Comparison of ENCODE assay signal across 9 mouse cellular contexts in genomic region chr8:121374777-121375176, GRCm38 (mm10).
DNase-seq lines count a peak whose midpoint lies in the region; ATAC-seq lines count a peak whose summit lies in the region.
"Had no signal": no experiment of that assay in that cellular context is flagged by ENCODE, and none has a peak within 500 bp of the region (broad histone marks: within the 10 kb centered on the region; RNA-seq: fewer than 3 reads in every experiment).

No protein-coding gene starts in this region.

- no peak overlapping the region for H3K4me3 ChIP-seq in kidney, embryonic 16.5 days (ENCODE audit: low read length)
- H3K4me3 ChIP-seq in embryonic facial prominence, embryonic 12.5 days, result no peak overlapping the region

- no peaks in the 10 kb centered on the region for H3K9me3 ChIP-seq in kidney, embryonic 16.5 days (ENCODE audit: low read length)
- no peaks in the 10 kb centered on the region for H3K9me3 ChIP-seq in embryonic facial prominence, embryonic 12.5 days

- no peaks in the 10 kb centered on the region for H3K36me3 ChIP-seq in kidney, embryonic 16.5 days (ENCODE audit: insufficient read depth, low read length)
- no peaks in the 10 kb centered on the region for H3K36me3 ChIP-seq in embryonic facial prominence, embryonic 12.5 days

- intact Hi-C loops in heart, postnatal 14 days (cut with DNase I), result no loop called here

- 10% methylated on average over 8 of the region's 8 CpGs for WGBS in kidney, embryonic 16.5 days
- 5% methylated on average over 8 of the region's 8 CpGs for WGBS in embryonic facial prominence, embryonic 12.5 days

- peaks cover 71% of the 10 kb centered on the region for H3K4me1 ChIP-seq in kidney, embryonic 16.5 days (ENCODE audit: insufficient read depth, low read length)
- H3K4me1 ChIP-seq in embryonic facial prominence, embryonic 12.5 days, result peaks cover 41% of the 10 kb centered on the region

- no peak overlapping the region for H3K4me2 ChIP-seq in kidney, embryonic 16.5 days (replicated peaks; ENCODE audit: low read depth, low read length)
- no peak overlapping the region for H3K4me2 ChIP-seq in embryonic facial prominence, embryonic 12.5 days (replicated peaks)

- H3K27me3 ChIP-seq in kidney, embryonic 16.5 days (ENCODE audit: insufficient read depth, low read length), result no peaks in the 10 kb centered on the region
- H3K27me3 ChIP-seq in embryonic facial prominence, embryonic 12.5 days, result no peaks in the 10 kb centered on the region
- H3K27me3 ChIP-seq: Patski had no signal

- DNase-seq in kidney, adult 8-10 months, result no peak
- DNase-seq in heart, postnatal 14 days, result peak; percentile 62 to 72
- DNase-seq in mesoderm, embryonic 11.5 days (ENCODE audit: low read depth, low spot score), result peak; percentile 74
- no peak for DNase-seq in adrenal gland, postnatal 10 days
- no peak for DNase-seq in frontal cortex, postnatal 25 days (ENCODE audit: low spot score in 2 of 2)
- DNase-seq in layer of hippocampus, adult 18-20 months (ENCODE audit: low spot score in 2 of 2), result no peak

- peak overlapping the region; percentile 85 for H3K27ac ChIP-seq in kidney, embryonic 16.5 days (ENCODE audit: low read length)
- H3K27ac ChIP-seq in embryonic facial prominence, embryonic 12.5 days, result 0 out of 2 replicates have a peak overlapping the region, but pooled peaks have one; percentile 2

- 0 out of 2 replicates have a peak overlapping the region, but pooled peaks have one; percentile 7 for H3K9ac ChIP-seq in kidney, embryonic 16.5 days (replicated peaks; ENCODE audit: low read length)
- H3K9ac ChIP-seq in embryonic facial prominence, embryonic 12.5 days, result no peak overlapping the region

- ATAC-seq in kidney, embryonic 16.5 days (ENCODE audit: low FRiP score, low TSS enrichment), result no peak
- 0 out of 2 replicates have a peak, but pooled peaks have one; percentile 30 for ATAC-seq in embryonic facial prominence, embryonic 12.5 days (ENCODE audit: insufficient number of reproducible peaks, insufficient read depth, low FRiP score, low TSS enrichment)
- ATAC-seq: Patski had no signal

Comparison
In these comparisons a context has a peak if more than half of its experiments do, and no peak if none do; other contexts are left out.
1. DNase-seq: peak in heart, postnatal 14 days (2 of 2) and mesoderm, embryonic 11.5 days (single experiment); none in kidney, adult 8-10 months (0 of 2), adrenal gland, postnatal 10 days (single experiment), frontal cortex, postnatal 25 days (0 of 2) and layer of hippocampus, adult 18-20 months (0 of 2).